Mouse (Mus musculus) frontal cortex, postnatal 36 days (tissue): ENCODE data around the gene Nkx2-5.

ENCODE experiments used
- DNase-seq, 2 experiments: peaks; one replicate each; pipeline ENCODE4 v3.0.0; 2022; ENCODE audit warnings: low spot score in 2 of 2

The Nkx2-5 gene

DNA sequence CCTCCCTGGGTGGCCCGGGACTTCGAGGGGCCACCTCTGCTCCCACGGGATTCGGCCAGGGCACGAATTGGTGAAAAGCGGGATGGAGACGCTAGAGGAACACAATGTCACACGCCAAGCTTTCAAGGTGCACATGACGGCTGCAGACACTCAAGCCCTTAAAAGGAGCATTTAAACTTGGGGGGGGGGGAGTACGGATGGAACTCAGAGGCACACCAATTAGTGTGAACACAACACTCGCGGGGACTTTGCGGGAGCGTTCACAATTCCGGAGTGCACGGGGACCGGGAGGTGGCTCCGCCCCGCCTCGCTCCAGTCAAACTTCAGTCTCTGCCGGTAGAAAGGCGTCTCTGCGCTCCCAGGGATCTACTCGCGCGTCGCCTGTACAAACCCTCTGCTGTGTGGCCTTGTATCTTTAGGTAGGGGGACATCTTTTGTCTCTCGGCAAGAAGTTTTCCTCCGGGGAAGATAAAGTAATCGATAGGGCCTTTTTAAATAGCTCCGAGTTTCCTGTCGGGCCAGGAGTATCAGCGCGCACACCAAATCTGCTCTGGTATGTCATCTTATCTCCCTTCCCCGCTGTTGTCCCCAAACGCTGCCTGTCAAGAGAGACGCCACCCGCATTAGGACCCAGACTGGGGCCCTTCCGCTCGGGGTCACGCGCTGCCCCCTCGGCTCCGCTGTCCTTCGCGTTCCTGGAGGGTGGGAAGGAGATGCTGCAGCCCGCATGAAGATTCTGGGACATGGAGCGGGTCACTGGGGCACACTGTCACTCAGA is 5.7 kb upstream of the Nkx2-5 start:
- DNase-seq, result no peak

GRCm38 (mm10) chr17:26849746-26850357 is 5.0 kb upstream of the Nkx2-5 start:
- no peak for DNase-seq

GRCm38 (mm10) chr17:26849106-26849745 is 4.4 kb upstream of the Nkx2-5 start:
- no peak for DNase-seq

DNA sequence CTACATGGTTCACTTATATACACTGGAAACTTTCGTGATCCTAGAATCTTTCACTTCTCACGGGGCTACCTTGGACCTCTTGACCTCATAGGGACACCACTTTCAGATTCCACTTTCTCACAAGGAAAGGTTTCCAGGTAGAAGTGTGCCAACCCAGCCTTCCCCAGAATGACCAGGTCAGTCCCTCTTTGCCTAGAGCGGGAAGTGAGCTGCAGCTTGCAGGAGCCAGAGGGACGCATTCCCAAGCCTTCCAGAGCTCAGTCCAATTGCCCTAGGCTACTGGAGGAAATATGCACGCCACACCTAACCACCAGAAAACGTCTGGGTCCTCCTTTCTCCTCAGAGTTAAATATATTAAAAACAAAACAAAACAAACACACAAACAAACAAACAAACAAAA is 3.4 kb upstream of the Nkx2-5 start:
- DNase-seq, result no peak

- no peak for DNase-seq
Observed at GRCm38 (mm10) chr17:26847801-26848200, 3.0 kb upstream of the Nkx2-5 start.

GRCm38 (mm10) chr17:26846411-26846810 is 1.6 kb upstream of the Nkx2-5 start:
- no peak for DNase-seq

DNA sequence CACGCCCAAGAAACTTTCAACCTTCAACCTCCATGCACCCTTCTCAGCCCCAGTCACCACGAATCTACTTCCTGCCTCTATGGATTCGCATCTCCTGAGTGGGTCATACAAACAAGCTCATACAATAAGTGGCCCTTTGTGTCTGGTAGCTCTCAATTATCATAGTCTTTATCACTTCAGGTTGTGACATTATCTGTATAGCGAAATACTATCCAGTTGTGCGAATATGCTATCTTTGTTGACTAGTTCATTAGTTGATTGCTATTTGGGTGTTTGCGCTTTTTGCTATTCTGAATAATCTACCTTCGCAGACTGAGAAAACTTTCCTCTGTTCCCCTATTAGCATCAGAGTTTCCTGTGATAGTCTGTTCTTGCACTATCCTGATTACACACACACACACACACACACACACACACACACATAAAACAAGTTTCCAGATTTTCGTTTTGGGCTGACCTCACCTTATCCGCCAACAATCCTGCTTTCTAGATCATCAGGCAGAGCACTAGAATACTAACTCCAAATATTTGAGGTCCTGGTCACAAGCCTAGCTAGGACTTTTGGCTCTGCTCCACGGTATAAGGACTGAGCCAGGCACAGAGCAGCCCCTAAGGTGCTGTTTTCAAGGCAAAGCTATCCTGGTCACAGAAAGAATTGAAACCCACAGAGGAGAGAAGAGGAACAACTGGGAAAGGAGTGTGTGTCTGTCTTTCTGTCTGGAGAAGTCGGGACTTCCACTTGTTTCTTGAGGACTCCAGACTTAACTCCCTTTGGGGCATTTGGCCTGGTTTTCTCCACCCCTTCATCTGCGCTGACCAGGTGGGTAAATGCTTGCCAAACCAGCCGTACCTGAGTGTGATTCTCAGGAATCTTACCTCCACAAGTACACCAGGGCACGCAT is 591 bp upstream of the Nkx2-5 start:
- DNase-seq, result no peak

DNA sequence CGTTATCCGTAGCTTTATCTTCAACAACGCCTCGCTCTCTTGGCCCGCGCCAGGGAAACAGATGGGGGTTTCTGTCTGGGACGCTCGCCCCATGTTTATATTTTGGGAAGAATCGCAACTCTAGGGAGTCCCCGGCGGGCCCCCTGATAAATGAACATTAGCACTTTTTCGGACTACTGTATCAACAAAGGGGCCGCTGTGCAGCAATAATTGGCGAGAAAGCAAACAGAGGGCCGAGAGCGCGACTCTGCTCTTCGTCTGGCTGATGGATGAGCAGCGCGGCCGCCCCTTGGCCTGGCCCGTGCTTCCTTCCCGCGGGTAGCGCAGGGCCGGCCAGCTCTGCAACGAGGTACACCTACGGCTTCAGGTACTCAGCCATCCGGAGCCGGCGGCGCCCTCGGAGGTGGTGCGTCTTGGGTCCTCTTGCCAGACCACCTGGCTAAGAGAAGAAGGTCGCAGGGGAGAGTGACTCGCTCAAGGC is 398 bp downstream of the Nkx2-5 start:
- DNase-seq, result no peak

DNA sequence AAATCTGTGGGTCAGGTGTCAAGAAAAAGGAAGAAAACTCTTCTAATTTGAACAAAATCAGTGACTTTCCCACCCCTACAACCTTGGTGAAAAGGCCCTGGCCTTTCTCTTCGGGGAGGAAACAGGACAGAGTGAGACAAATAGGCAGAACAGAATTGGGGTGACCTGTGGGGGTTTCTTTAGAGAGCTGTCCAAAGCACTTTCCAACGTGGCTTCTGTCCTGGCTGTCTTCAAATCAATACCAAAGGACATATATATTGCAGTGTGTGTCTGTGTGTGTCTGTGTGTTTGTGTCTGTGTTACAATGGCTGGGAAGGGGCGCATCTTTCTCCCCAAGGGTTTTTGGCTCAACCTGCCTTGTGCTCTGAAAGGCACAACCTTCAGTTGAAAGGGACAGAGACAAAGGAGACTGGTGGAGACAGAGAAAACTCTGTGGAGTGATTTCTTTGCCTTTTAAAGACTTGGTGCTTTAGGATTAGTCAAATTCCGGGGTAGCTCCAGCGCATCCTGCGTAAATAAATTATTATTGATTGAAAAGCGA is 1.0 kb downstream of the Nkx2-5 start:
- DNase-seq, result no peak

DNA sequence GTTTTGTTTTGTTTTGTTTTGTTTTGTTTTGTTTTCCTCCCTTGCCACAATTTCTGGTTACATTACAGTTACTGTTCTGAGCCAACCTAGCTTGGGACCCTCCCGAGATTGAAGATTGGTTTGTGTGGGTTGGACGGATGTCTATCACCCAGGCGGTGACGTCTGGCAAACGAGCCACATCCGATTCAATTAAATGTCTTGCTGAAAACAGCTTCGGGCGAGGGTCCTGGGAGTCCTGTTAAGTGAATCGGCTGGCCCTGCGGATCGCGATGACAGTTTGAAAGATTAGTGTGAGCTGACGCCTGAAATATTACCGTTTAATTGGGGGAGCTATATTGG is 1.6 kb downstream of the Nkx2-5 start:
- no peak for DNase-seq

GRCm38 (mm10) chr17:26842431-26843228 is 2.2 kb downstream of the Nkx2-5 start:
- DNase-seq, result no peak

- no peak for DNase-seq
Observed at GRCm38 (mm10) chr17:26841981-26842380, 2.8 kb downstream of the Nkx2-5 start.

- DNase-seq, result no peak
Observed at GRCm38 (mm10) chr17:26840922-26841731, 3.7 kb downstream of the Nkx2-5 start.

DNA sequence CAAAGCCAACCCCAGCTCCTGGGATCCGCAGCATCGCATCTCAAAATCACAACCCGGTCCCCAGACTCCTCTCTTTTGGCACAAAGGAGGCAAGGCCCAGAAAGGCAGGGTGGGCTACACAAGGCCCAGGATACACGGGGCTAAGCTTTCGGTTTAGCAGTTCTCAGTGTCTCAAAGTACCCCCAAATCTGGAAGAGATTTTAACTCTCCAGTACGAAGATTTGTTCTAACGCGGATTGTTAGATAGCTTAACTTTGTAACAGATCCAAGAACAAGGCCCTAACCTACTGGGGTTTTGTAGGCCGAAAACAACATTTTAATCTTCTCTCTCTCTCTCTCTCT is 4.4 kb downstream of the Nkx2-5 start:
- no peak for DNase-seq

GRCm38 (mm10) chr17:26839718-26840438 is 4.9 kb downstream of the Nkx2-5 start:
- no peak for DNase-seq

DNA sequence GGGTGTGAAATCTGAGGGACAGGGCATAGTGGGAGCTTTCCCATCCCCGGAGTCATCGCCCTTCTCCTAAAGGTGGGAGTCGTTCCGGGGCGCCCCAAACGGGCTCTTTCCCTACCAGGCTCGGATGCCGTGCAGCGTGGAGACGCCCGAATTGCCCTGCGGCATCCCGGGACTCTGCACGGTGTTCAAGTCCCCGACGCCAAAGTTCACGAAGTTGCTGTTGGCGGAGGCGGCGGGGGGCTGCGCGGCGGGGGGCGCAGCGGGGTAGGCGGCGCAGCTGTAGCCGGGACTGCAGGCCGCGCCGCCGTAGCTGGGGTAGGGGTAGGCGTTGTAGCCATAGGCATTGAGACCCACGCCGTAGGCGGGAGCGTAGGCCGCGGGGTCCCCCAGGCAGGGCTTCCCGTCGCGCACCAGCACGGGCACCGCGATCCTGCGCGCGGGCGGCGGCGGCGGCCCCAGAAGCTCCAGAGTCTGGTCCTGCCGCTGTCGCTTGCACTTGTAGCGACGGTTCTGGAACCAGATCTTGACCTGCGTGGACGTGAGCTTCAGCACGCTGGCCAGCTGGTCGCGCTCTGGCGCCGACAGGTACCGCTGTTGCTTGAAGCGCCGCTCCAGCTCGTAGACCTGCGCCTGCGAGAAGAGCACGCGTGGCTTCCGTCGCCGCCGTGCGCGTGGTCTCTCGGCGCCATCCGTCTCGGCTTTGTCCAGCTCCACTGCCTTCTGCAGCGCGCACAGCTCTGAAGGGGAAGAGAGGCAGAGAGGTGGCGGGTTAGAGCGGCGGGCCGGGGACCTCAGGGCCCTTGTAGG is 5.7 kb downstream of the Nkx2-5 start:
- DNase-seq, result no peak

- DNase-seq, result no peak
Observed at GRCm38 (mm10) chr17:26838191-26838910, 6.5 kb downstream of the Nkx2-5 start.

DNA sequence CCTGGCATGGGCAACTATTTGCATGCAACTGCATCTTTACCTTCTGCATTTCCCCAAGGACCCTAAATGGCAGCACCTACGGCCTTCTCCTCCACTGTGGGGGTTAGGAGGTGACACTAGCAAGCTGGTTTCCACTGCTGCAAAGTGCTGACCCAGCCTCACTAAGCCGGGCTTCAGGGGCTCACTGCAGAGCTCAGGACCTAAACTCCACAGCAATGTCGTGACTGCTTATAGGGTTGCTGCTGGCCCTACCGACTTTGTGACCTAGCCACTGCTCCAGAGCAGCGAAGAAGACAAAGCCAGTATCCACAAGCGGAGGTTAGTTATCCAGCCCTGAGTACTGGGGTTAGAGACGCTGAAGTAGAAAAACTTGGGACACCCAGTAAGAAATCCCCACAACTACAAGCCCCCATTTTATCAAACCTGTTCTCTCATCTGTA is 7.2 kb downstream of the Nkx2-5 start:
- DNase-seq, result no peak
